Mouse (Mus musculus): ENCODE data around the gene Dnajc7. TPM values are rescaled to one million over a fixed set of nuclear protein-coding genes. Genes with fewer than 3 reads are reported as not detected.

Dnajc7 gene
- polyA plus RNA-seq, 1 experiment from 2014 or later: 213 TPM

DNA sequence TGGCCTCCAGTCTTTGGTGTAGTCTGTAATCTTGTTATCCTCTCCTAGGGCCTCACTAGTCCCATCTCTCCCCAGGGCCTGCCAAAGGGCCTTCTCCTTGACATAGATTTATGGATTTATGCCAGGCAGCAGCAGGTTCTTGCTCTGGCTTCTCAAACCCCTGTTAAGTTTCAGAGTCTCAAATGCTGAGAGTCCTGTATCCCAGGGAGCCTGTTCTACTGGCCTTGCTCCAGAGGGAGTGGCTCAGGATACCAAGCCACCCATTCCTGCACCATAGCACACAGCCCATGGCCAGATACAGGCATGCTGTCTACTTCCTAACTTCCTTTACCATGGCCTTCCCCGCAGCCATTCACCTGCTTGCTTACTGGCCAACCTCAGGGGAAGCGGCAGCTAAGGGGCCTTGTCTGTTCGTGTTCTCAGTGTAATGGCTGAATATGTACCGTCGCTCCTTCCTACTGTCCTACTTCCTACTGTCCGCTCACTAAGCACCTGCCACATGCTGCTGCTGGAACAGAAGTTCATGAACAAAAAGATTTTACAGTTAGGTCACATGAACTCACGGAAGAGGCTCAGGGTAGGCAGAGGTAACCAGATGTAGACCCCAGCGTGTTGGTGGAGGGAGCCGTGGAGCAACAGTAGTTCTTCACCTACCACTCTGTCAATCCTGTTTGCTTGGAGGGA is 40.7 kb downstream of the Dnajc7 start:
- Histone ChIP-seq H3K36me3 (peaks cover 63% of the 10 kb centered on the region), H3K9ac (no peak overlapping the region), H3K4me2 (no peak overlapping the region), H3K4me1 (replicated peaks) (peaks cover 19% of the 10 kb centered on the region), H3K9me3 (replicated peaks) (no peaks in the 10 kb centered on the region), H3K4me3 (no peak overlapping the region), H3K27ac (ENCODE audit: poor library complexity, severe bottlenecking) (no peak overlapping the region), H3K27me3 (replicated peaks) (no peaks in the 10 kb centered on the region)
- ATAC-seq (ENCODE audit: insufficient number of reproducible peaks, low FRiP score): no peak
- 90% methylated on average over 9 of the region's 9 CpGs for WGBS

DNA sequence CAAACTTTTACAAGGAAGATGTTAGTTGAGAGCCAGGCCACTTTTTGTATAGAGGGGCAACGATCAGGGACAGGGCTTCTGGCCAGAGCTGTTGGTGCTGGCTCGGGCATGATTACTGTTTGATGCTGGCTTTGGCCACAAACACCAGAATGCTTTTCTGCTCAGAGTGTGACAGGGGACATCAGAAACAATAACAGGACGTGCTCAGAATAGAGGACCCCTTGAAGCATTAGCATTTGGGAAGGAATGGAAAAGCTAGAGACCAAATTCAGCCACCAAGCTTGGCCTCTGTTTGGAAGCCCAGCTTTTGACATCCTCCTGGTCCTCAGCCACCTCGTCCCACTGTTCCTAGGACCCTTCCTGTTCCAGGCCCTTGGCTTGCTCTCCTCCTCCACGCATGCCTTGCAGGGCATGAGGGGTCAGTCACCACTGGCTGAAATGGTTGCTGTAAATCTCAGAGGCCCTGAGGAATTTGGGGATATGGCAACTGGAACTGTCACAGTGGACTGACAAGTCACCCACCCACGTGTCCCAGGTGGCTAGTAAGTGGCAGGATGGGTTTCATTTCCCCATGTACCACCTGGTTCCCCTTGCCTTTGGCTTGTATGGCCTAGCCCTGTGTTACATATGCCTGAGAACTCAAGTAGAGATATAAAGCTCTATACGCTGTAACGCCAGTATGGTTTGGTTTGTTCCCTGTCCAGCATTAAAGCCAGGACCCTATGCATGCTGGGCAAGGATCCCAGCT is 41.9 kb downstream of the Dnajc7 start:
- H3K4me1 ChIP-seq (replicated peaks): peaks cover 19% of the 10 kb centered on the region
- WGBS: 80% methylated on average over 8 of the region's 8 CpGs
- H3K4me3 ChIP-seq: no peak overlapping the region
- H3K9ac ChIP-seq: no peak overlapping the region
- H3K27me3 ChIP-seq (replicated peaks): no peaks in the 10 kb centered on the region
- ATAC-seq (ENCODE audit: insufficient number of reproducible peaks, low FRiP score): no peak
- no peak overlapping the region for H3K27ac ChIP-seq (ENCODE audit: poor library complexity, severe bottlenecking)
- no peaks in the 10 kb centered on the region for H3K9me3 ChIP-seq (replicated peaks)
- peaks cover 51% of the 10 kb centered on the region for H3K36me3 ChIP-seq
- no peak overlapping the region for H3K4me2 ChIP-seq

DNA sequence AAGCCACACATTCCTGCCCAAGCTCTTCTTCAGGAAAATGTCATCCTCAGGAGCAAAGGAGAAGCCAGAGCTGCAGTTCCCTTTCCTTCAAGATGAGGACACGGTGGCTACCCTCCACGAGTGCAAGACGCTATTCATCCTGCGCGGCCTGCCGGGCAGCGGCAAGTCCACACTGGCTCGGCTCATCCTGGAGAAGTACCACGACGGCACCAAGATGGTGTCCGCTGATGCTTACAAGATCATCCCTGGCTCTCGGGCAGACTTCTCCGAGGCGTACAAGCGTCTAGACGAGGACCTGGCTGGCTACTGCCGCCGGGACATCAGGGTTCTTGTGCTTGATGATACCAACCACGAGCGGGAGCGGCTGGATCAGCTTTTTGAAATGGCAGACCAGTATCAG is 43.7 kb downstream of the Dnajc7 start:
- Histone ChIP-seq H3K4me1 (replicated peaks) (peaks cover 11% of the 10 kb centered on the region), H3K4me3 (no peak overlapping the region), H3K36me3 (peaks cover 33% of the 10 kb centered on the region), H3K27me3 (replicated peaks) (peaks cover 10% of the 10 kb centered on the region), H3K4me2 (no peak overlapping the region), H3K9ac (no peak overlapping the region), H3K27ac (ENCODE audit: poor library complexity, severe bottlenecking) (no peak overlapping the region), H3K9me3 (replicated peaks) (no peaks in the 10 kb centered on the region)
- ATAC-seq (ENCODE audit: insufficient number of reproducible peaks, low FRiP score): no peak
- WGBS: 62% methylated on average over 21 of the region's 21 CpGs

DNA sequence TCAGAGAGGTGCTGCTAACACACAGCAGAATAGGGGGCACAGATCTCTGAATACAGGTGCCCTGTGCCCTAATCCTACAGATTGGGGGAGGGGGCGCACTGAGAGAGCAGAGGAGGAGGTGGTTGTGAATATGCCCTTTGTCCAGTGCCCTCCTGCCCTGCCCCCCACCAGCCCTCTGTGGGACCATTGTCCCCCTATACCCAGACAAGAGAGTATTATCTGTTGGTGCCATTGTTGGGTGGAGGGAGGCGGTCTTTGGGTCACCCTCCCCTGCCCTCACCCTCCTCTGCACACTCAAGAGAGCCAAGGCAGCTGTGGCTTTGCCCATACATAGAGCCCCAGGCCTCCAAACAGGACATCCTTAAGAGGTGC is 44.5 kb downstream of the Dnajc7 start:
- H3K4me2 ChIP-seq: peak overlapping the region; percentile 82
- no peak for ATAC-seq (ENCODE audit: insufficient number of reproducible peaks, low FRiP score)
- peaks cover 17% of the 10 kb centered on the region for H3K4me1 ChIP-seq (replicated peaks)
- peaks cover 25% of the 10 kb centered on the region for H3K36me3 ChIP-seq
- peaks cover 10% of the 10 kb centered on the region for H3K27me3 ChIP-seq (replicated peaks)
- H3K9ac ChIP-seq: peak overlapping the region; percentile 74
- no peaks in the 10 kb centered on the region for H3K9me3 ChIP-seq (replicated peaks)
- WGBS: 52% methylated on average over 2 of the region's 2 CpGs
- peak overlapping the region; percentile 75 for H3K4me3 ChIP-seq
- H3K27ac ChIP-seq (ENCODE audit: poor library complexity, severe bottlenecking): 0 out of 2 replicates have a peak overlapping the region, but pooled peaks have one; percentile 31

GRCm38 (mm10) chr11:100574708-100575483 is 45.1 kb downstream of the Dnajc7 start, which contains the start of gene Cnp:
TSS of gene Cnp (plus strand) at chr11:100574904.
- no peaks in the 10 kb centered on the region for H3K9me3 ChIP-seq (replicated peaks)
- peak within 1 kb of the TSS; percentile 82 for H3K4me2 ChIP-seq
- peaks cover 17% of the 10 kb centered on the region for H3K4me1 ChIP-seq (replicated peaks)
- H3K27me3 ChIP-seq (replicated peaks): peaks cover 10% of the 10 kb centered on the region
- ATAC-seq (ENCODE audit: insufficient number of reproducible peaks, low FRiP score): peak; percentile 83
- H3K36me3 ChIP-seq: peaks cover 20% of the 10 kb centered on the region
- peak within 1 kb of the TSS; percentile 74 for H3K9ac ChIP-seq
- H3K4me3 ChIP-seq: peak within 1 kb of the TSS; percentile 75
- peak within 1 kb of the TSS; percentile 31; the same call in 1 of the 2 replicates for H3K27ac ChIP-seq (ENCODE audit: poor library complexity, severe bottlenecking)
- 2% methylated on average over 47 of the region's 47 CpGs for WGBS

- Histone ChIP-seq H3K9me3 (replicated peaks) (no peaks in the 10 kb centered on the region), H3K36me3 (peaks cover 13% of the 10 kb centered on the region), H3K27ac (ENCODE audit: poor library complexity, severe bottlenecking) (no peak overlapping the region), H3K4me2 (peak overlapping the region; percentile 82), H3K4me1 (replicated peaks) (peaks cover 17% of the 10 kb centered on the region), H3K27me3 (replicated peaks) (peaks cover 10% of the 10 kb centered on the region), H3K4me3 (peak overlapping the region; percentile 75; the same call in 1 of the 2 replicates), H3K9ac (no peak overlapping the region)
- WGBS: 83% methylated on average over 3 of the region's 3 CpGs
- ATAC-seq (ENCODE audit: insufficient number of reproducible peaks, low FRiP score): no peak
Observed at GRCm38 (mm10) chr11:100574188-100574587, 45.8 kb downstream of the Dnajc7 start.

DNA sequence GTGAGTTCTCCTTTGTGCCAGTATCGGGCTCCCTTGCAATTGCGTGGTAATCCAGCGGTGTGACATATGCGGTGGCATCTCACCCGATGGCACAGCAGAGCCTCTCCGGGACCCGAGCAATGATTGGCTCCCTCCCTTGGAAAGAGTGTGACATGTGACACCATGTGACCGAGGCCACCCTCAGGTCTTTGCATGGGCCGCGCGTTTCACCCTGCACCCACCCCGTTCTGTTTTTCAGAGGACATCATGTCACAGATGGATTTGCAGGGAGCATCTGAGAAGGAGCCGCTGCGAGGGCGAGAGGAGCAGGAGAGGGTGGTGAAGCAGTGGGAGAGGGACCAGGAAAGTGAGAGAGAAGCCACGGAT is 48.8 kb downstream of the Dnajc7 start:
- peak overlapping the region; percentile 16 for H3K4me3 ChIP-seq
- no peaks in the 10 kb centered on the region for H3K9me3 ChIP-seq (replicated peaks)
- H3K9ac ChIP-seq: peak overlapping the region; percentile 14; the same call in 1 of the 2 replicates
- no peak for ATAC-seq (ENCODE audit: insufficient number of reproducible peaks, low FRiP score)
- no peaks in the 10 kb centered on the region for H3K36me3 ChIP-seq
- peaks cover 17% of the 10 kb centered on the region for H3K4me1 ChIP-seq (replicated peaks)
- H3K27ac ChIP-seq (ENCODE audit: poor library complexity, severe bottlenecking): no peak overlapping the region
- WGBS: 6% methylated on average over 16 of the region's 16 CpGs
- H3K27me3 ChIP-seq (replicated peaks): peaks cover 15% of the 10 kb centered on the region
- H3K4me2 ChIP-seq: peak overlapping the region; percentile 60

GRCm38 (mm10) chr11:100570430-100571201 is 49.4 kb downstream of the Dnajc7 start:
- H3K27me3 ChIP-seq (replicated peaks): peaks cover 15% of the 10 kb centered on the region
- H3K9ac ChIP-seq: no peak overlapping the region
- H3K9me3 ChIP-seq (replicated peaks): 0 out of 2 replicates have a peak, but pooled peaks cover 1% of the 10 kb centered on the region
- no peak overlapping the region for H3K27ac ChIP-seq (ENCODE audit: poor library complexity, severe bottlenecking)
- no peak; the same call in 1 of the 2 replicates for ATAC-seq (ENCODE audit: insufficient number of reproducible peaks, low FRiP score)
- H3K36me3 ChIP-seq: no peaks in the 10 kb centered on the region
- 14% methylated on average over 8 of the region's 8 CpGs for WGBS
- peaks cover 14% of the 10 kb centered on the region for H3K4me1 ChIP-seq (replicated peaks)
- peak overlapping the region; percentile 60 for H3K4me2 ChIP-seq
- peak overlapping the region; percentile 16 for H3K4me3 ChIP-seq

DNA sequence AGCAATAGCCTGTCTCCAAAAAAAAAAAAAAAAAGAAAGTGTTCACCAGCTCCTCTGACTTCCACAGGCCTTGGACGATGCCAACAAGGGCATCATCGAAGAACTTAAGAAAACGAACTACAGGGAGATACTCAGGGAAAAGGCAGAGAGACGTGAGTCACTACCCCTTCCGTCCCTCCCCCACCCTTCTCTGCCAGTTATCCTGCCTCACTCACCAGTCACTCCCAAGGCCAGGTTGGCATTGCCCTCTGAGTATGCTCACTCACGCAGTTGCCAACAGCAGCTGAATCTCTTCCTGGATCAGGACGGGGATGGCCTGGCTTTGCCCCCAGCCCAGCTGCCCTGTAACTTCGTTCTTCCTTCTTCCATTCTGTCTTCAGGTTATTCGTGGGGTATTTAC is 50.2 kb downstream of the Dnajc7 start:
- Histone ChIP-seq H3K27ac (ENCODE audit: poor library complexity, severe bottlenecking) (no peak overlapping the region), H3K9ac (no peak overlapping the region), H3K36me3 (no peaks in the 10 kb centered on the region), H3K4me3 (no peak overlapping the region), H3K9me3 (replicated peaks) (0 out of 2 replicates have a peak, but pooled peaks cover 5% of the 10 kb centered on the region), H3K4me2 (no peak overlapping the region), H3K4me1 (replicated peaks) (peaks cover 9% of the 10 kb centered on the region; the same call in 1 of the 2 replicates), H3K27me3 (replicated peaks) (peaks cover 15% of the 10 kb centered on the region)
- ATAC-seq (ENCODE audit: insufficient number of reproducible peaks, low FRiP score): no peak
- 63% methylated on average over 9 of the region's 9 CpGs for WGBS

GRCm38 (mm10) chr11:100568692-100569091 is 51.3 kb downstream of the Dnajc7 start:
- Histone ChIP-seq H3K4me2 (no peak overlapping the region), H3K9ac (no peak overlapping the region), H3K27ac (ENCODE audit: poor library complexity, severe bottlenecking) (no peak overlapping the region), H3K36me3 (no peaks in the 10 kb centered on the region), H3K4me1 (replicated peaks) (peaks cover 9% of the 10 kb centered on the region; the same call in 1 of the 2 replicates), H3K4me3 (no peak overlapping the region), H3K27me3 (replicated peaks) (peaks cover 15% of the 10 kb centered on the region), H3K9me3 (replicated peaks) (0 out of 2 replicates have a peak, but pooled peaks cover 5% of the 10 kb centered on the region)
- no peak for ATAC-seq (ENCODE audit: insufficient number of reproducible peaks, low FRiP score)
- 80% methylated on average over 8 of the region's 8 CpGs for WGBS

Measured in heart, embryonic 12.5 days (tissue).